Mouse (Mus musculus): ENCODE results near the gene Pde6g.
"Not testable (repeated sequence)": the region's sequence is repeated elsewhere in the genome, so short reads cannot be mapped to it uniquely, and the experiment has no call there.

Pde6g gene

DNA sequence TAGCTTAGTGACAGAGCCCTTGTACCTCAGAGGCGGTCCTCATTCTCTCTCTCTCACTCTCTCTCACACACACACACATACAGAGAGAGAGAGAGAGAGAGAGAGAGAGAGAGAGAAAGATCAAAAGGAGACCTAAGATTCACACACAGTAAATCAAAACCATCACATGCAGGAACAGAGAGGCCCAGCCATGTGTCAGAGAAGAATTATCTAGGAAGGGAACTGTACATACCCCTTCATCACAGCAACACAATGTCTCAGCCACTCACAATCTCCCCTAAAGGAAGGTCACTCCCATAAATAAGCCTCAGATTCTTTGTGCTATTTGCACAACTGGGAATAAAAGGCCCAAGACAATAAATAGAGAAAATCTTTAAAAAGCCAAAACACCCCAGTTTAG lies 34.7 kb downstream of the Pde6g start:
- DNase-seq = no peak

DNA sequence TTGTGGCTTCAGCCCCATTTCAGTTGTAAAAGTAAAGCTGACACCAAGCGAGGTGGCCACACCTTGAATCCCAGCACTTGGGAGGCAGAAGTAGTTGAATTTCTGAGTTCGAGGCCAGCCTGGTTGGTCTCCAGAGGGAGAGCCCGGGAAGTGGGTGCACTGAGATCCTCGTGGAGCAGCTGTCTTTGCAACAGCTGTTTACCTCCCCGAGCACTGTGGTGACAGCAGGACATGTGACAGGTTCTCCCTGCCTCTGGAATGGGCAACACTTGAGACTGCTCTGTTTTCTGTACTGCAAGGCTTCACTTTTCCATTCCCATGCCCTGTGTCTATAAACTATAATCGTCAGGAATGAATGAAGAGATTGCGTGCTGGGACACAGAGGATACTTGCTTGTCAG lies 35.4 kb downstream of the Pde6g start:
- DNase-seq = no peak

DNA sequence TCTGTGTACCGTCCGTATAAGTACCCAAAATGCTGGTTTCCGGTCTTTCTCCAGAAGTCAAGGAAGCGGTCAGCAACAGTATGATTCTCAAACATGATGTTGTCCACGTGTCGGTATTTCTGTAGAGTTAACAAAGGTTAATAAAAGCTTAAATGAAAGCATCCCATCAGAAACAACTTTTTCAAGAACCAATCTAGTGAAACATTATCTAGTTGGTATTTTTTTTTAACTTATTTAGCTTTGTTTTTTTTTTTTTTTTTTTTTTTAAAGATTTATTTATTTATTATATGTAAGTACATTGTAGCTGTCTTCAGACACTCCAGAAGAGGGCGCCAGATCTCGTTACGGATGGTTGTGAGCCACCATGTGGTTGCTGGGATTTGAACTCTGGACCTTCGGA lies 39.7 kb downstream of the Pde6g start:
- DNase-seq = not testable (repeated sequence)

DNA sequence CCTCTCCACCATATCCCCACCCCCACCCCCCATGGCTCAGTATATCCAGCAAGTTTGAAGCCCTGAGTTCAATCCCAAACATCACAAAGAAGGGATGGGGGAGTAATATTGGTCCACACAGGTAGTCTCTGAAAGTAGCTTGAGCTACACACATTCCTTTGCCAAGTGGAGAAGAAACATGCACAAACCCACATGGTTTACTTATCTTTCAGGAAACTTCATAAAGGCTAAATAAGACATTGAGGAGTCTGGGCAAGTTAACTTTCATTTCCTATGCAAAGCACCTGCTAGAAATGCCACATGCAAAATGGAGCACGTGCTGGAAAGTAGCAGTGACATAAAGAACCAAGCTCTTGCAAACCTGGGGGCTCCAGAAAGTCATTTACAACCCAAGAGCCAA lies 46.9 kb downstream of the Pde6g start:
- no peak for DNase-seq

DNA sequence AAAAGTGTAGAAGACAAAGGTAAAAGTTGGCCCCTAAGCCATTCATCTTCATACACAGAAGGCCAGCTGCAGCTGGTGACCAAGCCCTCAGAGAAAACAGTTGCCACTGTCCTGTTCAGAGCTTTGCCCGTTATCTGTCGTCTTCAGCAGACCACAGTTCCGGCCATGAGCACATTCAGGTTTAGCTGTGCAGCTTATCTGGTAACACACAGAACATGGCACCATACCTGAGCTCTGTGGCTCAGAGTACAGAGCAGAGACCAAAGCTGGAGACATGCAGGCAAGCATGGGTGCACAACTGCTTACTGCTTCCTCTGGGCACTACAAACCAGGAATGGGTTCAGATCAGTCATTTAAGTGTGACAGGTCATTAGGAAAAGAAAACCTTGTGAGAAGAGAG lies 47.4 kb downstream of the Pde6g start:
- no peak for DNase-seq

DNA sequence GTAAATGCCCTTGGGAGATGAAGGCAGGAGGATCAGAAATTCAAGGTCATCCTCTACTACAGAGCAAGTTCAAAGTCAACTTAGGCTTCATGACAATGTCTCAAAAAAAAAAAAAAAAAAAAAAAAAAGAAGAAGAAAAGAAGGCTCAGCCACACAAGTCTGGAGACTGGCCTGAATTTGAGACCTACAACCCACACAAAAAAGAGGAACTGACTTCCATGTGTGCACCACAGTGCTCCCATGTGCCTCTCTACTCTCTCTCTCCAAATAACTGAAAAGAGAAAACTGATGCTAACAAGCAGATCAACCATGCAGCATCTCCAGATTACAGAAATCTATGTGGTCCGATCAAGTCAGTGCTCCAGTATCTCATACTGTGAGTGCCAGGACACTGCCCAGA lies 48.5 kb downstream of the Pde6g start:
- no peak for DNase-seq

DNA sequence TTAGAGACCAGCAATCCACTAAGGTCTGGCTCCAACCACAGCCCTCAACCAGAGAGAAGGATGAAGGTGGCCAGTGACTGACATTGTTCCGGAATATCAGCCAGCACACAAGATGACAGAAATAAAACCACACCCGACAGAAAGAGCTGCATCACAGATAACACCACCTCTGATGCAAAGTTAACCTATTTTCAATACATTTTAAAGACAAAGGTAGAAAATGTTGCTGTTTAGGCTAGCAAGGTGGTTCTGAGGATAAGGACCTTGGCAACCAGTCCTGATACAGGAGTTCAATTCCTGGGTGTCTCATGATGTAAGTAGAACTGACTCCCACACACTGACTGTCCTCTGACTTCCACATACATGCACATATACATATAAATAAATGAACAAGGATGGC lies 54.0 kb downstream of the Pde6g start:
- no peak for DNase-seq
